Mouse (Mus musculus): ENCODE results near the gene Stmn3.

GRCm38 (mm10) chr2:181286629-181287337 is 27.5 kb downstream of the Stmn3 start:
- TF ChIP-seq CTCF (IDR thresholded peaks at IDR 0.05; ENCODE audit: low read depth): no peak
- no peak for TF ChIP-seq EP300 (optimal IDR thresholded peaks at IDR 0.05)
